Mouse (Mus musculus) common myeloid progenitor, adult 5-6 weeks (primary cell): ENCODE results near the gene Knop1. TPM values are rescaled to one million over a fixed set of nuclear protein-coding genes. Genes with fewer than 3 reads are reported as not detected.

ENCODE experiments used
- ATAC-seq: replicated peaks from 2 replicates; pipeline ENCODE4 v1.8.0; 2016; ENCODE audit warnings: low read depth, mild to moderate bottlenecking, moderate TSS enrichment, inconsistent platforms; ENCODE audit not compliant: poor library complexity, severe bottlenecking
- total RNA-seq: library from RNA; stranded (forward); fragments of 200-1000, 187-1606 nt; gene quantifications from 2 replicates; pipeline ENCODE4 v1.2.3, GENCODE M21; 2017

Gene Knop1
- 76.8 and 85.4 TPM in 2 replicates for total RNA-seq

- peak; percentile 27 for ATAC-seq
These were observed at the start of gene Knop1 for GRCm38 (mm10) chr7:118855877-118856304. Gene Knop1 (minus strand): TSS chr7:118856254.

GRCm38 (mm10) chr7:118904530-118904929, 48.5 kb upstream of the Knop1 start:
- no peak for ATAC-seq

GRCm38 (mm10) chr7:118903879-118904278, 47.8 kb upstream of the Knop1 start:
- ATAC-seq = peak; percentile 33; the same call in 1 of the 2 replicates

DNA sequence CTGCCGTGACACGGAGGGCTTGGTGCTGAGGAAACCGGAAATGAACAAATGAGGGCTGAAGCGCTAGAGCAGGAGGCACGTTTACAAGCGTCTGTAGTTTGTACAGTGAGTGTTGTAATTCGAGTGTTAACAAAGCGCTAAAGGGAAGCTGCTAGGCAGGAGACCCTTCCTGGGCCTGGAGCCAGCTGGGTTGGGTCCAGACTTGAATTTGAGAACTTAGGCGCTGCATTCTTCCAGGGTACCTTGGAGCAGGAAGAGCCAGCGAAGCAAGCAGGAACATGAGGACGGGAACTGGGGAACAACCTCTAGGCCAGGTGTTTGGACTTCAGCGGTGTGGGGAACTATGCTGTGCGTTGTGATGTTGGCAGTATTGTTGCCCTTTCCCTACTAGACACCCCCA, 46.9 kb upstream of the Knop1 start:
- ATAC-seq = peak; percentile 48

- ATAC-seq = no peak
These were observed 44.0 kb upstream of the Knop1 start for GRCm38 (mm10) chr7:118900090-118900489.

- no peak for ATAC-seq
These were observed 42.0 kb upstream of the Knop1 start for GRCm38 (mm10) chr7:118898063-118898462.

GRCm38 (mm10) chr7:118895469-118896450, 39.7 kb upstream of the Knop1 start:
- ATAC-seq = peak; percentile 82

DNA sequence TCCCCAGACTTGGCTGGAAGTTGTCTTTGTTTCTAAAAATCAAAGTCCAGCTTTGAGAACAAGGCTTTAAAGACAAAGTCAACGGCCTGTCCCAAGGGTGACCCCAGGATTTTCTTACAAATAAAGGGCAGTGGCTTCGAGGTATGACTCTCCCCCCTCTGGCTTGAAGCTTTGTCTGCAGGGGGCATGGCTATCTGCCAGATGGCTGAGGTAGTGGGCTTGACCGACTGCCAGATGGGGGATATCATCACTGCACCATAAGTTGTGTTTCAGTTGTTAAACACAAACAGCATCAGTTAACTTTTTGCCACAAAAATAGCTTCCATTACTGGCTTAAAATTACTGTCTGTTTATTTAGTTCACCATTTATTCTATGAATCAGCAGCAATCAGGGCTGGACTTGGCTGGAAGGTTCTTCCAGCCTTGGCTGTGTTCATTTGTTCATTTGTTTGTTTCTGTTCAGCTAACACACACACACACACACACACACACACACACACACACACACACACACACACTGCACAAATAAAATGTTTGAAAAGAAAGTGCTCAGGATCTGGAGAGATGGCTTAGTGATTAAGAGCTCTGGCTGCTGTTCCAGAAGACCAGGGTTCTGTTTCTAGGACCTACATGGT, 33.1 kb upstream of the Knop1 start:
- ATAC-seq = no peak

DNA sequence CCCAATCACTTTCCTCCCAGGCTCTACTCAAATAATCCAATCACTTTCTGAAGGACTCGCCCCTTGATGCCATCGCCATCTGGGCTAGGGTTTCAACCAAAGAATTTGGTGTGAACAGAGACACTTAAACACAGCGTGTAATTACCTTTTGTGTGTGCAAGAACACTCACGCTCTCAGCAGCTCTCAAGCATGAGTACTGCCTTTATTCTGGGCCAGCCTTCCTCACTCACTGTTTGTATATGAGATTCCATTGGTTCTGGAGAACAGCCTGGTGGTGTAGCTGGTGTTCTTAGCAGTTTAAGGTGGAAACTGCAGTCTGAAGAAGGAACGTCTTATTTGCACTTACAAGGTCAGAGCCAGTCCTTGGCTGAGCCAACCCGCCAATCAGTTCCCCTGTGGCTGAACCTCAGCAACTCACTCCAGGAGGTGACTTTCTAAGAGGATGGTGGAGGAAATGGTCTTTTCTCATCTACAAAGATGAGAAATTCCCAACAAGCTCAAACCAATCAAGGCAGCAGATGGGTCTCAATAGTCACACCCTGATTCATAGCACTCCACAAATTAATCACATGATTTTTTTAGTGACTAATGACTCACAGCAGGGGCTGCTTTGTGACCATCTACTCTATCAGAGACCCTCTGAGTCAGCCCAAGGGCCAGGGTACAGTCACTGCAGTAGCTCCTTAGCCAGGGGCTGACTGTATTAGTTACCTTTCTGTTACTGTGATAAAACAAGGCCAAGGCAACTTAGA, 31.4 kb upstream of the Knop1 start:
- no peak for ATAC-seq

GRCm38 (mm10) chr7:118884969-118885368, 28.9 kb upstream of the Knop1 start:
- no peak for ATAC-seq

- no peak for ATAC-seq
These were observed 27.9 kb upstream of the Knop1 start for GRCm38 (mm10) chr7:118883957-118884356.

- ATAC-seq = no peak
These were observed 23.5 kb upstream of the Knop1 start for GRCm38 (mm10) chr7:118879466-118880029.

- ATAC-seq = 0 out of 2 replicates have a peak, but pooled peaks have one; percentile 39
These were observed 9.3 kb upstream of the Knop1 start for GRCm38 (mm10) chr7:118865362-118865761.

DNA sequence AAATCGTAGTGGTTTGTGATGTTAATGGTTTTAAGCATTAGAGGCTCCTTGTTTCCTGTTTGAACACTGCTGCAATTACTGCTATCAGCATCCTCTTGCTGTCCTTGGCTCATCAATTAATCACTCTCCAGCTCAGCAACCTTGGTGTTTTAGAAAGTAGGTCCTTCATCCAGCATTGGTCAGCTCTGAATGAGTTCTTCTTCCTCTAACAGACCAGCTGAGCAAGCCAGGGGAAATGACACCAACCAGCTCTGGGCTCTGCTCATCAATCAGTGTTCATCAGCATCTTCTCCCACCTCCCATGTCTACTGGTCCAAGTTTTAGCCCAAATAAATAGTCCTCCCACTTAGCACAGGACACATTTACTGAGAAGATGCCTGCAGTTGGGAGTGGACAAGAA, 2.6 kb upstream of the Knop1 start:
- no peak for ATAC-seq

- ATAC-seq = peak; percentile 91
These were observed 730 bp downstream of the Knop1 start, which contains the start of gene Iqck for GRCm38 (mm10) chr7:118855171-118855876. Gene Iqck (plus strand): TSS chr7:118855752.

- no peak for ATAC-seq
These were observed 1.4 kb downstream of the Knop1 start for GRCm38 (mm10) chr7:118854606-118855005.

DNA sequence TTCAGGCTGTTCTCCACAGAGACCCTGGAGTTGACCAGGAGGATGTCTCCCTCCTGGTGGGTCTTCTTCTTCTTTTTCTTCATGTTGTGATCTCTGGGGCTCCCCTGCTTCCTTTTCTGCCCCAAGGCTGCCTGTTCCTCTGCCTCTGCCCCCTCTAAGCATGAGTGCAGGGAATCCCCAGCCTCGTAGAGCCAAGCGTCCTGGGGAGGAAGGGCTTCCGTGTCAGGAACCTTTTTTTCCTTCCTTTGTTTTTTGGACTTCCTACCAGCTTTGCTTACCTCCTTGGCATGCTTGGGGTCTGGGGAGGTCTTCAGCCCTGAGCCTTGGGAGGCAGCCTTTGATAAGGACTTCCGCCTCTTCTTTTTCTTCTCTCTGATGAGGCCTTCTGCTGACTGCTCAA, 3.4 kb downstream of the Knop1 start:
- no peak for ATAC-seq

GRCm38 (mm10) chr7:118851571-118851970, 4.5 kb downstream of the Knop1 start:
- ATAC-seq = peak; percentile 39

DNA sequence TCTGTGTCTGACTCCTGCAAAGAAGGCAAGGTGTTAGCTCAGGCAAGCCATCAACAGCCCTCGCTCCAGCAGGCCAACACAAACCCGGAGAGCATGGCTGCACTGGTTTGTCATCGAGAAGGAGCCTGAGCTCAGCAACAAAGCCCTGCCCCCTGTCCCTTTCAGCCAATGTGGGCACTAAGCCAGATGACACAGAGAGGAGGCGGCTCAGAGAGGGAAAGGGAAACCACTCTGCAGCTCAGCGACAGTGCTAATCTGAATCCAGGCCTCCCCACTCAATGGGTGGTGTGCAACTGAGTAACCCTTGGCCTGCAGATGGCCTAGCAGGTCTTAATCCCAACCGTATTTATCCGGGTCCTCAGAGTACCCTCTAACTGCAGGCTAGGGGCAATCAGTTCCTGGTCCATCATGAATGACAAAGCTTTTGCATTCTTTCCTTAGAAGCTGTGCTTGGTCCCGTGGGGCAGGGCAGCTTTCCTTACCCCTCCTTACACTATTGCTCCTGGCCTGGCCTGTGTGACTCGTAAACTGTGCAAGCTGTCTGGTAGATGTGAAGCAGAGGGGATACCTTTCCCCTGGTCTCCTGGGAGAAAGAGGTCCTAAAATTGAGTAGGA, 5.3 kb downstream of the Knop1 start:
- ATAC-seq = no peak
